Mouse (Mus musculus) brain, embryonic 14.5 days (tissue): Measurements from ENCODE around the gene Prim2.

ENCODE experiments used
- CTCF ChIP-seq: fragments of 200-500 bp; IDR thresholded peaks from 2 replicates; pipeline ENCODE4 v1.5.1; 2012; ENCODE audit warnings: inconsistent platforms, mild to moderate bottlenecking, moderate library complexity, borderline replicate concordance; ENCODE audit not compliant: insufficient read depth, insufficient read length; ENCODE audit errors: extremely low read depth
- POLR2A ChIP-seq: fragments of 200-500 bp; IDR thresholded peaks from 2 replicates; pipeline ENCODE4 v1.6.1; 2012; ENCODE audit warnings: mild to moderate bottlenecking, inconsistent platforms, borderline replicate concordance; ENCODE audit not compliant: poor library complexity, insufficient read depth, insufficient read length, severe bottlenecking; ENCODE audit errors: extremely low read depth

DNA sequence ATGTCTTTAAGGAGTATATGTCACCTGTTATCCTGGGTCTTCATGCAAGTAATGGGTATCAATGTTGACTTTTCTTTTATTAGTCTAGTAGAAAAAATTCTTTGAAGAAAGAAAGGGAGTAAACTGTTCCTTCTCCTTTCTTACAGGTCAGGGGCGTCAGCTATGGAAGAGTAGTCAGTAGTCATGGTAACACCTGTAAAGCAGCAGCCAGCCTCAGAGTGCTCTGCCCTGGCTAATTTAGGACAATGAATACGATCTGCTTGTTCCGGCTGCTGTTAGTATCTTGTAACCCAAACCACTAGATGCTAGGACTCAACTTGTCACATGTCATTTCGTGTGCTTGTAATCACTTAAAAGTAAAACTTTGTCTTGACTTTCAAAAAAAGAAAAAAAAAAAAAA lies 11.3 kb downstream of the Prim2 start:
- TF ChIP-seq CTCF (no peak), POLR2A (no peak)
